Mouse (Mus musculus): ENCODE measurements around the gene Gprc5a. TPM values are rescaled to one million over a fixed set of nuclear protein-coding genes. Genes with fewer than 3 reads are reported as not detected.

The Gprc5a gene
- 12.2 and 13.9 TPM in 2 replicates for polyA plus RNA-seq (2015; fragmentation: Nextera tagmentation; extraction: Ambion mirVana)

DNA sequence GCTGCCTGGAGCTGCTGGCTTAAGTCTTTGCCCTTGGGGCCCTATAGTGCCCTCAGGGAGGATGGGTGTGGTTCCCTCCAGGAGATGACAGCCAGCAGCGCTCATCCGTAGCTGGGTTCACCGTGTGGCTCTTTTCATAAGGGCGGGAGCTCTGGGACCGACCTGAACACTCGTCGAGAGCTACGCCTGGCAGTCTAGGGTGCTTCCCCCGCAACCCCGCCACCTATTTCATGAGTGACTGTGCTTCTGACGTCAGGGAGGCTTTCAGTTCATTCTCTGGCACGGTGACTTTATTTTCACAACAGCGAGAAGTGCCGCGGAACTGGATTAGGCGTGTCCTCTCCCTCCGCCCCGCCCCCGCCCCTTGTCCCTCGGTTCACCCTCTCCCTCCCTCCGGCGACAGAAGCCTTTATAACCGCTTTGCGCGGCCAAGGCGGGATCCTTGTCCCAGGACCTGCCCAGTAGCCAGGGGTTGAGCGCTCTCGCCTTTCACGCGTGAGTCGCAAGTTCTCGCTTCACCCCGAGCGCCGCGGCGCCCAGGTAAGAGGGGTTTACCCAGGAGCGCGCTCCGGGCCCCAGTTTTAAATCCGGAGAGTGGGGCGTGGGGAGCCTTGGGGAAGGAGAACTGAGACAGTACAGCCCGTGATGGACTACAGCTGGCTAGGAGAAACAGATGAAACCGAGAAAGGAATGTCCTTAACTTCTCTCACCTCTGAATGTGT is at the start of gene Gprc5a:
TSS of gene Gprc5a (plus strand) at position 416 of the 722 bp plus-strand sequence.
- Histone ChIP-seq H3K36me3 (no peaks in the 10 kb centered on the region), H3K9me3 (no peaks in the 10 kb centered on the region), H3K4me2 (peak within 1 kb of the TSS; percentile 70), H3K4me3 (replicated peaks) (peak within 1 kb of the TSS; percentile 48), H3K27me3 (replicated peaks) (no peaks in the 10 kb centered on the region), H3K9ac (peak within 1 kb of the TSS; percentile 30; the same call in 1 of the 2 replicates), H3K27ac (peak within 1 kb of the TSS; percentile 49), H3K4me1 (peaks cover 12% of the 10 kb centered on the region)
- WGBS = under 1% methylated on average over 44 of the region's 44 CpGs
- ATAC-seq (ENCODE audit: insufficient read depth, low FRiP score, low read depth) = peak; percentile 83

DNA sequence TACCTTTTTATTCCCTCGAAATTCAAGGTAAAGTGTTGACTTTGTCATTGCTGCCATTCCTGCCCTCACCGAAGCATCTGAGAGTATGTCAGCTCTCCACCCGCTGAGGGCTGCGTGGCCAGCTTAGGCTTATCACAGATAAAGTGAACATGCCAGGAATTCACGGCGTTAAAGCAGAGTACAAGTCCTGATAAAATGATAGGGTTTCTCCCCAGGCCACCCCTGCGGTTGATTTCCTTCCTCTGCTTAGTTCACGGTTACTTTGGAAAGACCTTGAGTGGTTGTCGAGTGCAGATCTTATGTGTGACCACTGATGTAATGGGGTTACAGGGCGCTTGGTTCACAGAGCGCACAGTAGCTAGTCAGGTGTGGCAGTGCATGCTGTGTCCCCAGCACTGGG is 48.2 kb upstream of the Gprc5a start:
- Histone ChIP-seq H3K4me1 (peaks cover 4% of the 10 kb centered on the region), H3K4me2 (no peak overlapping the region), H3K9me3 (no peaks in the 10 kb centered on the region), H3K27me3 (replicated peaks) (no peaks in the 10 kb centered on the region), H3K4me3 (replicated peaks) (no peak overlapping the region), H3K9ac (no peak overlapping the region), H3K36me3 (peaks cover 79% of the 10 kb centered on the region), H3K27ac (no peak overlapping the region)
- WGBS = 84% methylated on average over 11 of the region's 11 CpGs
- ATAC-seq (ENCODE audit: insufficient read depth, low FRiP score, low read depth) = no peak

DNA sequence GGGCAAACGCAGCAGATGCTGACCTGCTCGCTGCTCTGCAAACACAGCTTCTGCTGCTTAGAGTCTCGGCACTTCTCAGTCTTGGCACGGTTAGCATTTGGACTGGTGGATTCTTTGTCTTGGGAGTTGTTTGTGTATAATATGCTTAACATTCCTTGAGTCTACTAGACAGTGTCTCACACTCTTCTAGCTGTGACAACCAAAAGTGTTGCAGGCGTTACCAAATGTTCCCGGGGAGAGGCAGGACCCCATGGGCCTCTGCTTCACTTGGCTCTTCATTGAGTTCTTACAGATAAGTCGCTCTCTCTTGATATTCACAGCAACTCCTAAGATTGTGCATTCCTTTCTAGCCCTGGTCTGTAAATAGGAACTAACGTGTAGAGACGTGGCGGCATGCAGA is 45.9 kb upstream of the Gprc5a start:
- peaks cover 89% of the 10 kb centered on the region for H3K36me3 ChIP-seq
- H3K4me1 ChIP-seq = no peaks in the 10 kb centered on the region
- WGBS = 85% methylated on average over 10 of the region's 10 CpGs
- no peak overlapping the region for H3K4me2 ChIP-seq
- H3K9me3 ChIP-seq = no peaks in the 10 kb centered on the region
- H3K27me3 ChIP-seq (replicated peaks) = no peaks in the 10 kb centered on the region
- H3K4me3 ChIP-seq (replicated peaks) = no peak overlapping the region
- no peak overlapping the region for H3K27ac ChIP-seq
- no peak for ATAC-seq (ENCODE audit: insufficient read depth, low FRiP score, low read depth)
- H3K9ac ChIP-seq = no peak overlapping the region

DNA sequence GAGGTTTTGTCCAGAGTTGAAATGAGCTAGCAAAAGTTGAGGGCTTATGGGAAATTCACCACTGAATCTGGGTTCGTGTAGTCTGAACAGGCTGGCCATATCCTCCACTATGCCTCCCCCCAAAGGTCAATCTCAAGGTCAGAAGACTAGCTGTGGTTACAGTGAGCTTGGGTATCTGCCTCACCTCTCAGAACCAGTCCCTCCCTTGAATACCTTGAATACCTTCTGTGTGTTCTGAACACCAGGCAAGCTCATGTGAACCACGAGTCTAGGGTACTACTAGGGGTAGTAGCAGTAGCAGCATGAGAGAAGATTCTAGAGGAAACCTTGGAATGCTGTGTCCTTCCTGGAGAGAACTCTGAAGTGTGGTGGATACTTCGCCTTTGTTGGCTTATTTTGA is 43.8 kb upstream of the Gprc5a start:
- Histone ChIP-seq H3K9ac (no peak overlapping the region), H3K36me3 (peaks cover 73% of the 10 kb centered on the region), H3K4me1 (no peaks in the 10 kb centered on the region), H3K27ac (no peak overlapping the region), H3K9me3 (no peaks in the 10 kb centered on the region), H3K4me2 (no peak overlapping the region), H3K4me3 (replicated peaks) (no peak overlapping the region), H3K27me3 (replicated peaks) (no peaks in the 10 kb centered on the region)
- WGBS = 87% methylated on average over 3 of the region's 3 CpGs
- no peak for ATAC-seq (ENCODE audit: insufficient read depth, low FRiP score, low read depth)

DNA sequence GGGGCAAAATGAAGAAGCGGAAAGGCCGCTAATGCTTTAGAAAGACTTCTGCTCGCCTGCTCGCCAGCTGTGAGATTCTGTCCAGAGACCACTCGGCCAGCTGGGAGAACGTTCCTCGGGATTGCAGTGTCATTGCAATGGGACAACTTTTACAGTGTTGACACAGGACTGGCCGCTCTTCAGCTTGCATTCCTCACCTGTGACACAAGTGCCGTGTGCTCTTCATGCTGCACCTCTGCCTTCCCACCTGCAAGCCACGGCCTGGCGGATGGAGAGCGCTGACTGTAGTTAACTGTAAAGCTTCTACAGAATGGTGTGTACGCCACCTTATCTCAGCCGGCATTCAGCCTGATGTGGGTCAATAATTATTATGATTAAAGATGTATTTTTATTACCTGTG is 42.1 kb upstream of the Gprc5a start:
- H3K9ac ChIP-seq = no peak overlapping the region
- H3K4me2 ChIP-seq = no peak overlapping the region
- H3K4me1 ChIP-seq = no peaks in the 10 kb centered on the region
- no peaks in the 10 kb centered on the region for H3K27me3 ChIP-seq (replicated peaks)
- ATAC-seq (ENCODE audit: insufficient read depth, low FRiP score, low read depth) = no peak
- peaks cover 56% of the 10 kb centered on the region for H3K36me3 ChIP-seq
- H3K9me3 ChIP-seq = no peaks in the 10 kb centered on the region
- 87% methylated on average over 14 of the region's 14 CpGs for WGBS
- H3K27ac ChIP-seq = no peak overlapping the region
- H3K4me3 ChIP-seq (replicated peaks) = no peak overlapping the region

DNA sequence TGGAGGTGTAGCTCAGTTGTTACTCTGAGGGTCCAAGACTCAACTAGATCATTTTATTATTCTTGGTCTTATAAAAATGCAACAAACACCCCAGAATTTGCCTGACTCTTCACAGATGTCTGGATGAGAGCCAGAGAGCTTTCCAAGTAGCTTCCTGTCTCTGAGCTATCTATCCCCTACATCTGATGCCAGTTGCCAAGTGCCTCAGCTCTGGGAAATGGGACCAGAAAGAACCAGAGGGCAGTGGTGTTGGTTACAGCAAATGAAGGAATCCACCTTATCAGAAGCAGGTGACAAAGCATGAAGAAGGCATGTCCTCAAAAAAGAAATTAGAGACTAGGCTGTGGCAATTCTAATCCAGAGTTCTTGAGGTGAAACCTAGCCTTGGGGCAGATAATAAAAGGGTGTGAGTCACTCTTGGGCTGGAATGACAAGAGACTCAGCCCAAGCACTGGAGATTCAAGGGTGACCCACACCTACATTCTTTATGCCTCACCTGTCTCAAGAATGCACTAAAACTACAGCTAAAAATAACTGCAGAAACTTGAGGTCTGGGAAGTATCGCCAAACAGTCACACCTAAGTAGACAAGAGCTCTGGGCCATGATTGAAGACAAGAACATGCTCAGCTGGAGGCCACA is 40.5 kb upstream of the Gprc5a start:
- no peak overlapping the region for H3K9ac ChIP-seq
- no peak for ATAC-seq (ENCODE audit: insufficient read depth, low FRiP score, low read depth)
- no peaks in the 10 kb centered on the region; the same call in 1 of the 2 replicates for H3K4me1 ChIP-seq
- H3K27me3 ChIP-seq (replicated peaks) = no peaks in the 10 kb centered on the region
- no peak overlapping the region for H3K4me2 ChIP-seq
- peaks cover 41% of the 10 kb centered on the region for H3K36me3 ChIP-seq
- peak overlapping the region; percentile 53; the same call in 1 of the 2 replicates for H3K27ac ChIP-seq
- 69% methylated on average over 1 of the region's 1 CpGs for whole genome bisulfite sequencing
- no peaks in the 10 kb centered on the region for H3K9me3 ChIP-seq
- H3K4me3 ChIP-seq (replicated peaks) = no peak overlapping the region

DNA sequence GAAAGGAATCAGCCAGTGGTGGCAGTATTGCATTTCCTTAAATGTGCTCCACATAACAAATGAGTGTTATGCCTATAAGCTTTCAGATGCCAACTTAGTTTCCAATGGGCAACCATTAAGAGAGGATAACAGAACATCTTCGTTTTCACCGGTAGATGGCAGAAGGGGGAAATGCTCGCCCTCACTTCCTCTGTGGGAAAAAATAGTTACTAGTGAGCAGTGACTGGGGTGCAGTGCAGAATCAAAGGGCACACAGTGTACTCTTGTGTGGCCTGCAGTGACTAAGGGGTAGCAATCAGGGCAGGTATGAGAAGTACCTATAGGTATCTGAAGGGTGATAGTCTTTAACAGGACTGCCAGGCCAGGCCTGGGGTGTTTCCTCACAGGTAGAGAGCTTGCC is 39.2 kb upstream of the Gprc5a start:
- no peaks in the 10 kb centered on the region for H3K9me3 ChIP-seq
- H3K4me2 ChIP-seq = no peak overlapping the region
- no peak overlapping the region for H3K9ac ChIP-seq
- H3K4me1 ChIP-seq = no peaks in the 10 kb centered on the region; the same call in 1 of the 2 replicates
- WGBS = 3% methylated on average over 3 of the region's 3 CpGs
- peaks cover 28% of the 10 kb centered on the region for H3K36me3 ChIP-seq
- H3K4me3 ChIP-seq (replicated peaks) = no peak overlapping the region
- no peaks in the 10 kb centered on the region for H3K27me3 ChIP-seq (replicated peaks)
- ATAC-seq (ENCODE audit: insufficient read depth, low FRiP score, low read depth) = 0 out of 2 replicates have a peak, but pooled peaks have one; percentile 58
- no peak overlapping the region for H3K27ac ChIP-seq

DNA sequence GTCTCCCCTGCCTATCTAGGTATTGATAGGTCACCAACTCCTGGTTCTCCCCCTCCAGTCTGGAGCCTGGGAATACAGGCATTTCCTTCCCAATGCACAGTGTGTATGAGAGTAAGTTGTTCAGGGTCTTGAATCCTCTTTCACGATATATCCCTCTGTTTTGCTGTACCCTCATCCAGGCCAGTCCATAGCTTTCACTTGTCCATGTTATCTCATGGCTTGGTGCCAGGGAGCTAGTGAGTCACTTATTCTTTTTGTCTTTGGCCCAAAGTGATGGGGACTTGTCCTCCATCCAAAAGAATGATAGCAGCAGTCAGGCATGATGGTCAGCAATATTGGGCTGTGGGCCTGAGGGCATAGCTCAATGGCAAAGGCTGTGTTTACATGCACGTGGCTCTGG is 38.7 kb upstream of the Gprc5a start:
- Histone ChIP-seq H3K4me3 (replicated peaks) (no peak overlapping the region), H3K27ac (no peak overlapping the region), H3K4me1 (no peaks in the 10 kb centered on the region; the same call in 1 of the 2 replicates), H3K36me3 (peaks cover 23% of the 10 kb centered on the region), H3K9ac (no peak overlapping the region), H3K4me2 (no peak overlapping the region), H3K27me3 (replicated peaks) (no peaks in the 10 kb centered on the region), H3K9me3 (no peaks in the 10 kb centered on the region)
- no peak for ATAC-seq (ENCODE audit: insufficient read depth, low FRiP score, low read depth)
- WGBS = 69% methylated on average over 2 of the region's 2 CpGs

DNA sequence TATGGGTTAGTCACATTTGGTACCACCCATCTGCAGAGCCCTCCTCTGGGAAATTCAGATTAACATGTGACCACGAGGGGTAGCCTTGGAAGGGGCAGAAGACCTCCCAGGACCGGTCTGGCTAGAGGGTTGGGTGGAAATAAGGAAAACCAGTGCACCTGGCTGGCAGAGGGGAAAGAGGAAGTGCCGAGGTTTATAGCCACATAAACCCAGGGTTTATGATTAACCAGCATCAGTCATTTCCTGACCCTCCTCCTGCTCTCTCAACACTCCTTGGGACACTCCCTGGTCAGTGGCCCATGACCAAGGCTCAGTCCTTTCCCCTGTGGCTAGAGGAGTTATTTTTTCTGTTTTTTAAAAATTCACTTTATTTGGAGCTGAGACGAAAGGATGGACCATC is 36.2 kb upstream of the Gprc5a start:
- Histone ChIP-seq H3K36me3 (peaks cover under 1% of the 10 kb centered on the region; the same call in 1 of the 2 replicates), H3K27me3 (replicated peaks) (no peaks in the 10 kb centered on the region), H3K9me3 (no peaks in the 10 kb centered on the region), H3K4me1 (no peaks in the 10 kb centered on the region; the same call in 1 of the 2 replicates), H3K4me2 (no peak overlapping the region), H3K4me3 (replicated peaks) (no peak overlapping the region), H3K9ac (no peak overlapping the region), H3K27ac (peak overlapping the region; percentile 35; the same call in 1 of the 2 replicates)
- peak; percentile 73 for ATAC-seq (ENCODE audit: insufficient read depth, low FRiP score, low read depth)
- WGBS = 51% methylated on average over 4 of the region's 4 CpGs

DNA sequence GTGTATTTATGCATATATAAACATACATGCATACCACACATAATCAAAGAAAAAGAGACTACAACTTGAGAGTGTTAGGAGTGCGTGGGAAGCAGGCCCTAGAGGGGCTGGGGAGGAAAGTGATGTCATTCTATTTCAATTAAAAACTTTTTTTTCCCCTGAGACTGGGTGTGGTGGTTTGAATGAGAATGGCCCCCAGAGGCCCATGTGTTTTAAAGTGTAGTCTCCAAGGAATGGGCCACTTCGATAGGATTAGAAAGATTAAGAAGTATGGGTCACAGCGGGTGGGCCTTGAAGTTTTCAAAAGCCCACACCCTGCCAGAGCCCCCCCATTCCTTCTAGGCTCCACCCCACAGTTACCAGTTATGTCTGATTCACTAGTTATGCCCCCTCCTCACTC is 26.8 kb upstream of the Gprc5a start:
- H3K9ac ChIP-seq = no peak overlapping the region
- no peak overlapping the region for H3K27ac ChIP-seq
- H3K36me3 ChIP-seq = no peaks in the 10 kb centered on the region
- H3K4me3 ChIP-seq (replicated peaks) = no peak overlapping the region
- no peak for ATAC-seq (ENCODE audit: insufficient read depth, low FRiP score, low read depth)
- 77% methylated on average over 3 of the region's 3 CpGs for WGBS
- no peak overlapping the region for H3K4me2 ChIP-seq
- 0 out of 2 replicates have a peak, but pooled peaks cover 4% of the 10 kb centered on the region for H3K27me3 ChIP-seq (replicated peaks)
- no peaks in the 10 kb centered on the region for H3K9me3 ChIP-seq
- H3K4me1 ChIP-seq = no peaks in the 10 kb centered on the region

DNA sequence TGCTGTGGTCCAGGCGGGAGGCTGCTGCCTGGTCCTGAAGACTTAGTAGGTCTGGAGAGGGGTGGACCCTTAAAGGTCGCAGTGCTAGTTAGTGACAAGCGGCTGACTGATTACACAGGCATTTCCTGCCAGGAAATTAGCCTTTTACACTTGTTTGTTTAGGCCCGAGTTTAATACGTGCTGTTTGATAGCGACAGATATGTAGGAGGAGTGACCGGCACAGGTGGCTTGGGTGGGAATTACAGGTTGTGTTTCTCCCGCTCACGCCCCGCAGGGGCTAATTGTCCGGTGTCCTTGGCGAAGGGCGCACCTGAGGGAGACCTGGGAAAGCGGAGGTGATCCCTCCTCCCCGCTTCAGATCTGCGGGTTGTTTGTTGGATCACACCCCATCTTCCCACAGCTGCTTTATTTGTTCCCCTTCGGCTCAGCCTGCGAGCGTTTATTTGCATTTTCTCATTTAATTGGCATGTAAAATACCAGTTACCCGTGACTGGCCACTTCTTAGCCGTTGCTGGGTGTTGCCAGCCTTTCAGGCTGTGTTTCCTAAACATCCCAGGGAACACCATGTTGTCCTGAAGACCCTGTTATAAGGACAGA is 25.1 kb upstream of the Gprc5a start:
- peak overlapping the region; percentile 61; the same call in 1 of the 2 replicates for H3K27ac ChIP-seq
- H3K4me2 ChIP-seq = peak overlapping the region; percentile 44
- no peaks in the 10 kb centered on the region for H3K9me3 ChIP-seq
- H3K4me3 ChIP-seq (replicated peaks) = peak overlapping the region; percentile 15; the same call in 1 of the 2 replicates
- ATAC-seq (ENCODE audit: insufficient read depth, low FRiP score, low read depth) = peak; percentile 82
- H3K9ac ChIP-seq = no peak overlapping the region
- 0 out of 2 replicates have a peak, but pooled peaks cover 4% of the 10 kb centered on the region for H3K27me3 ChIP-seq (replicated peaks)
- WGBS = 6% methylated on average over 21 of the region's 21 CpGs
- H3K4me1 ChIP-seq = no peaks in the 10 kb centered on the region
- H3K36me3 ChIP-seq = no peaks in the 10 kb centered on the region

DNA sequence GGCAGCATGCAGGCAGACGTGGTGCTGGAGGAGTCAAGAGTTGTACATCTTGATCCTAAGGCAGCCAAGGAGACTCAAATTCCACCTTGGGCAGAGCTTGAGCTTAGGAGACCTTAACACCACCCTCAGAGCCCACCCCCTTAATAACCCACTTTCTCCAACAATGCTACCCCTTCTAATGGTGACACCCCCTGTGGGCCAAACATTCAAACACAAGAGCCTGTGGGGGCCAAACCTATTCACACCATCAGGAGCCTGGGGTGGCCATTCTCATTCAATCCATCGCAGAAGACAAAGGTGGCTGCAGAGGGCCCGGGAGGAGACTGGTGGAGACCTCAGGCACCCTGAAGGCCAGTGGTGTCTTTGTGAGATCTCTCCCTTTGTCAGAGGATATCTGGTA is 23.5 kb upstream of the Gprc5a start:
- Histone ChIP-seq H3K36me3 (no peaks in the 10 kb centered on the region), H3K27ac (no peak overlapping the region), H3K9ac (no peak overlapping the region), H3K27me3 (replicated peaks) (0 out of 2 replicates have a peak, but pooled peaks cover 4% of the 10 kb centered on the region), H3K4me2 (no peak overlapping the region), H3K9me3 (no peaks in the 10 kb centered on the region), H3K4me3 (replicated peaks) (no peak overlapping the region), H3K4me1 (no peaks in the 10 kb centered on the region)
- ATAC-seq (ENCODE audit: insufficient read depth, low FRiP score, low read depth) = no peak
- WGBS = 81% methylated on average over 3 of the region's 3 CpGs

All from stomach, embryonic 15.5 days (tissue).